Mouse (Mus musculus) thymus, postnatal 14 days (tissue): ENCODE results near the gene Fdxacb1.
A peak's percentile ranks its signal among the peaks of the same experiment; 100 is the strongest.

Source experiments
- DNase-seq: peaks from one replicate; pipeline ENCODE4 v3.0.0; 2021

Fdxacb1 gene

GRCm38 (mm10) chr9:50751323-50751722, 16.7 kb upstream of the Fdxacb1 start, which contains the start of gene Cryab:
Gene Cryab, plus strand, starts transcription at chr9:50751325.
- no peak for DNase-seq

- no peak for DNase-seq
These were observed 15.9 kb upstream of the Fdxacb1 start, which contains the start of gene Hspb2 for GRCm38 (mm10) chr9:50752054-50752602. Gene Hspb2, minus strand, starts transcription at chr9:50752354.

GRCm38 (mm10) chr9:50752784-50753615, 15.0 kb upstream of the Fdxacb1 start:
- no peak for DNase-seq

GRCm38 (mm10) chr9:50753947-50754346, 14.1 kb upstream of the Fdxacb1 start:
- DNase-seq: no peak

GRCm38 (mm10) chr9:50756711-50757110, 11.3 kb upstream of the Fdxacb1 start:
- no peak for DNase-seq

- DNase-seq: no peak
These were observed 6.4 kb upstream of the Fdxacb1 start for GRCm38 (mm10) chr9:50761520-50762243.

- DNase-seq: peak; percentile 31
These were observed 4.7 kb upstream of the Fdxacb1 start for GRCm38 (mm10) chr9:50763331-50763730.

GRCm38 (mm10) chr9:50767531-50768106, 417 bp upstream of the Fdxacb1 start:
- DNase-seq: peak; percentile 16

- DNase-seq: no peak
These were observed 2.0 kb downstream of the Fdxacb1 start for GRCm38 (mm10) chr9:50770011-50770410.

GRCm38 (mm10) chr9:50774026-50774462, 6.0 kb downstream of the Fdxacb1 start:
- no peak for DNase-seq

GRCm38 (mm10) chr9:50774991-50775612, 7.1 kb downstream of the Fdxacb1 start, which contains the start of the genes Alg9 and 1110032A03Rik:
Gene Alg9, plus strand, starts transcription at chr9:50775019.
Gene 1110032A03Rik, minus strand, starts transcription at chr9:50775520.
- DNase-seq: peak; percentile 91

GRCm38 (mm10) chr9:50775662-50776126, 7.7 kb downstream of the Fdxacb1 start:
- no peak for DNase-seq

GRCm38 (mm10) chr9:50776162-50776760, 8.2 kb downstream of the Fdxacb1 start:
- DNase-seq: no peak

GRCm38 (mm10) chr9:50782155-50782554, 14.1 kb downstream of the Fdxacb1 start:
- peak; percentile 72 for DNase-seq

- DNase-seq: no peak
These were observed 27.2 kb downstream of the Fdxacb1 start for GRCm38 (mm10) chr9:50795266-50795665.

GRCm38 (mm10) chr9:50796776-50797175, 28.7 kb downstream of the Fdxacb1 start:
- no peak for DNase-seq

GRCm38 (mm10) chr9:50797641-50798040, 29.6 kb downstream of the Fdxacb1 start:
- no peak for DNase-seq

- no peak for DNase-seq
These were observed 30.3 kb downstream of the Fdxacb1 start for GRCm38 (mm10) chr9:50798368-50798767.

- peak; percentile 77 for DNase-seq
These were observed 32.9 kb downstream of the Fdxacb1 start for GRCm38 (mm10) chr9:50800985-50801384.

GRCm38 (mm10) chr9:50803055-50803671, 35.1 kb downstream of the Fdxacb1 start:
- no peak for DNase-seq

- DNase-seq: no peak
These were observed 40.4 kb downstream of the Fdxacb1 start for GRCm38 (mm10) chr9:50808471-50808870.
